In the genomic region with DNA sequence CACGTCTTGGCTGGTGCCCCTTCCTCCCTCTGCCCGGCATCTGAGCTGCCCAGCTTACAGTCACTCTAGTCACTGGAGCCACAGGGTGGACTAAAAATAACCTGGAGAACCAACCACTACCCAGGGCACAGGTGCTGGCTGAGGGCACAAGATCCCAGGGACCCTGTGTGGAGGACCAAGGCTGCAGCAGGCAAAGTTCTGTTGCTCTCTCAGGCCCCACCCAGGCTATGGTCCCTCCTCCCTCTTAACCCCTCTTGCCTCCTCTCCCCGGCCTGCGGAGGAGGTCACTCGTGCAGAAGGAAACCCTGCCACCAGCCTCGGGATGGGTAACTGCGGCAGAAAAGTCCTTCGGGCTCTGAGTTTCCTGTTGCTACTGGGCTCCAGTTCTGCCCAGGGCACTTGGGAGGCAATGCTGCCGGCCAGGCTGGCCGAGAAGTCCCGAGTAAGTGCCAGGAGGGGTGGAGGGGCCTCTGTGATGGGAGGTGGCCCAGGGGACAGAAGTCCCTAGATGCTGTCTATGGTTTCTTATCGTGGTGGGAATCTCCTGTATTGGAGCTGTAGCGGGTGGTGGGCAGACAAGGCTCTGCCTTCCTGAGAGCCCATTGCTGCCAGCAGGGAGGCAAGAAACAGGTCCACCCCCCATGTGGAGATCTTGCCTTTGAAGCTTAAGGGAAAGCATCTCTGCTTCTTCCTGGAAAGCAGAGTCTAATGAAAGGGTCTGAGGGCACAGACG, we compare ENCODE assay signal across 8 mouse cellular contexts. TPM values are rescaled to one million over a fixed set of nuclear protein-coding genes. Genes with fewer than 3 reads are reported as not detected.
A peak's percentile ranks its signal among the peaks of the same experiment; 100 is the strongest.
DNase-seq lines count a peak whose midpoint lies in the region; ATAC-seq and TF ChIP-seq lines count a peak whose summit lies in the region.

Gene Wfdc1 (plus strand): TSS at position 147 of the 733 bp plus-strand sequence.

- H3K9me3 ChIP-seq in kidney, embryonic 16.5 days (ENCODE audit: low read length): no peaks in the 10 kb centered on the region
- H3K9me3 ChIP-seq in neural tube, embryonic 15.5 days (replicated peaks): no peaks in the 10 kb centered on the region

- no peaks in the 10 kb centered on the region for H3K36me3 ChIP-seq in kidney, embryonic 16.5 days (ENCODE audit: insufficient read depth, low read length)
- no peaks in the 10 kb centered on the region for H3K36me3 ChIP-seq in neural tube, embryonic 15.5 days

- peaks cover 34% of the 10 kb centered on the region for H3K4me1 ChIP-seq in kidney, embryonic 16.5 days (ENCODE audit: insufficient read depth, low read length)
- H3K4me1 ChIP-seq in neural tube, embryonic 15.5 days: peaks cover 5% of the 10 kb centered on the region; the same call in 1 of the 2 replicates

- 0 out of 2 replicates have a peak within 1 kb of the TSS, but pooled peaks have one; percentile 10 for H3K27ac ChIP-seq in kidney, embryonic 16.5 days (ENCODE audit: low read length)
- peak within 1 kb of the TSS; percentile 97 for H3K27ac ChIP-seq in gastrocnemius, adult 2 months
- H3K27ac ChIP-seq in neural tube, embryonic 15.5 days (replicated peaks): no peak within 1 kb of the TSS

- no peak for DNase-seq in kidney, adult 9 months
- DNase-seq in gastrocnemius, adult 2 months: peak; percentile 87
- no peak for DNase-seq in ovary, postnatal 36 days (ENCODE audit: low spot score)
- no peak for DNase-seq in left cerebral cortex, postnatal 14 days (ENCODE audit: low spot score in 2 of 2)
- DNase-seq in liver: no peak

- peaks cover 4% of the 10 kb centered on the region; the same call in 1 of the 2 replicates for H3K27me3 ChIP-seq in kidney, embryonic 16.5 days (ENCODE audit: insufficient read depth, low read length)
- peaks cover 15% of the 10 kb centered on the region; the same call in 1 of the 2 replicates for H3K27me3 ChIP-seq in neural tube, embryonic 15.5 days (replicated peaks)

- H3K9ac ChIP-seq in kidney, embryonic 16.5 days (replicated peaks; ENCODE audit: low read length): no peak within 1 kb of the TSS
- H3K9ac ChIP-seq in neural tube, embryonic 15.5 days (replicated peaks): no peak within 1 kb of the TSS

- H3K4me3 ChIP-seq in kidney, embryonic 16.5 days (ENCODE audit: low read length): no peak within 1 kb of the TSS
- peak within 1 kb of the TSS; percentile 78 for H3K4me3 ChIP-seq in gastrocnemius, adult 2 months
- H3K4me3 ChIP-seq in neural tube, embryonic 15.5 days (replicated peaks): no peak within 1 kb of the TSS

- ATAC-seq in kidney, embryonic 16.5 days (ENCODE audit: low FRiP score, low TSS enrichment): peak; percentile 53; the same call in 1 of the 2 replicates
- peak; percentile 27 to 55; a peak in 2 of 4 replicates for ATAC-seq in hematopoietic stem cell, adult 5-6 weeks (replicated peaks in 1 of 2; ENCODE audit: insufficient read depth in 1 of 2, low FRiP score in 2 of 2, low TSS enrichment in 1 of 2, low read depth in 1 of 2, poor library complexity in 2 of 2, severe bottlenecking in 2 of 2)
- ATAC-seq in neural tube, embryonic 15.5 days (ENCODE audit: low FRiP score): no peak

- TF ChIP-seq CTCF in gastrocnemius, adult 2 months (IDR thresholded peaks at IDR 0.05): no peak

- intact Hi-C loops in gastrocnemius, adult 2 months (cut with DNase I): loop anchor here (5.0 kb wide), 1 partner anchor 49 kb away; no protein-coding TSS in a partner anchor
- intact Hi-C loops in left cerebral cortex, postnatal 14 days (cut with DNase I): no loop called here

- peak within 1 kb of the TSS; percentile 27 for H3K4me2 ChIP-seq in kidney, embryonic 16.5 days (replicated peaks; ENCODE audit: low read depth, low read length)
- H3K4me2 ChIP-seq in neural tube, embryonic 15.5 days: peak within 1 kb of the TSS; percentile 25

- 10% methylated on average over 14 of the region's 14 CpGs for WGBS in kidney, embryonic 16.5 days
- 21% methylated on average over 14 of the region's 14 CpGs for WGBS in neural tube, embryonic 15.5 days

RNA-seq across cellular contexts. Expression of gene Wfdc1, which starts in this region (rescaled TPM):
- polyA plus RNA-seq in kidney, embryonic 16.5 days (2015; fragmentation: Nextera tagmentation; extraction: Ambion mirVana): 2.3 and 3.7 TPM in 2 replicates
- 10 to 100 TPM; 96.5 to 98.7 TPM for total RNA-seq in gastrocnemius, adult 2 months (2021)
- not detected in 2 replicates for total RNA-seq in hematopoietic stem cell, adult 5-6 weeks (2017)
- 5.9 and 6.2 TPM in 2 replicates for polyA plus RNA-seq in neural tube, embryonic 15.5 days (2015; fragmentation: Nextera tagmentation; extraction: Ambion mirVana)
- 1 to 10 TPM; 8.8 to 9.3 TPM for total RNA-seq in left cerebral cortex, postnatal 14 days (2021)

Comparison
In these comparisons a context has a peak if more than half of its experiments do, and no peak if none do; other contexts are left out.
1. Peak in ATAC-seq in hematopoietic stem cell, adult 5-6 weeks; RNA of the gene not detected or under 1 TPM.